Mouse (Mus musculus): ENCODE data around the gene Fam53b. TPM values are rescaled to one million over a fixed set of nuclear protein-coding genes. Genes with fewer than 3 reads are reported as not detected.

Gene Fam53b
- polyA plus RNA-seq, 1 experiment from 2014 or later = 16.4 TPM

GRCm38 (mm10) chr7:132720562-132720961 lies 93.1 kb downstream of the Fam53b start:
- Histone ChIP-seq H3K4me1 (ENCODE audit: control insufficient read depth, insufficient read depth, low read length) (peaks cover 27% of the 10 kb centered on the region), H3K27ac (ENCODE audit: low read length) (no peak overlapping the region), H3K36me3 (ENCODE audit: control insufficient read depth, insufficient read depth) (no peaks in the 10 kb centered on the region), H3K9me3 (replicated peaks; ENCODE audit: control insufficient read depth, low read length) (no peaks in the 10 kb centered on the region), H3K4me3 (ENCODE audit: low read length) (no peak overlapping the region), H3K4me2 (ENCODE audit: low read depth, low read length) (no peak overlapping the region), H3K9ac (ENCODE audit: low read length) (no peak overlapping the region), H3K27me3 (ENCODE audit: control insufficient read depth, insufficient read depth, low read length) (no peaks in the 10 kb centered on the region)
- 76% methylated on average over 8 of the region's 8 CpGs for WGBS
- no peak for ATAC-seq (replicated peaks; ENCODE audit: extremely low read depth, insufficient read depth, low FRiP score)

- H3K4me2 ChIP-seq (ENCODE audit: low read depth, low read length) = no peak overlapping the region
- H3K36me3 ChIP-seq (ENCODE audit: control insufficient read depth, insufficient read depth) = peaks cover 4% of the 10 kb centered on the region
- H3K9ac ChIP-seq (ENCODE audit: low read length) = no peak overlapping the region
- H3K4me1 ChIP-seq (ENCODE audit: control insufficient read depth, insufficient read depth, low read length) = peaks cover 32% of the 10 kb centered on the region
- no peak overlapping the region for H3K4me3 ChIP-seq (ENCODE audit: low read length)
- 94% methylated on average over 4 of the region's 4 CpGs for WGBS
- ATAC-seq (replicated peaks; ENCODE audit: extremely low read depth, insufficient read depth, low FRiP score) = no peak
- no peaks in the 10 kb centered on the region for H3K27me3 ChIP-seq (ENCODE audit: control insufficient read depth, insufficient read depth, low read length)
- no peaks in the 10 kb centered on the region for H3K9me3 ChIP-seq (replicated peaks; ENCODE audit: control insufficient read depth, low read length)
- no peak overlapping the region for H3K27ac ChIP-seq (ENCODE audit: low read length)
Observed at GRCm38 (mm10) chr7:132719570-132719969, 94.1 kb downstream of the Fam53b start.

- Histone ChIP-seq H3K4me2 (ENCODE audit: low read depth, low read length) (no peak overlapping the region), H3K36me3 (ENCODE audit: control insufficient read depth, insufficient read depth) (peaks cover 4% of the 10 kb centered on the region), H3K4me1 (ENCODE audit: control insufficient read depth, insufficient read depth, low read length) (peaks cover 47% of the 10 kb centered on the region), H3K9ac (ENCODE audit: low read length) (peak overlapping the region; percentile 53), H3K4me3 (ENCODE audit: low read length) (no peak overlapping the region), H3K27me3 (ENCODE audit: control insufficient read depth, insufficient read depth, low read length) (no peaks in the 10 kb centered on the region), H3K9me3 (replicated peaks; ENCODE audit: control insufficient read depth, low read length) (no peaks in the 10 kb centered on the region), H3K27ac (ENCODE audit: low read length) (peak overlapping the region; percentile 100)
- no peak for ATAC-seq (replicated peaks; ENCODE audit: extremely low read depth, insufficient read depth, low FRiP score)
- WGBS = 90% methylated on average over 4 of the region's 4 CpGs
Observed at GRCm38 (mm10) chr7:132715259-132715658, 98.4 kb downstream of the Fam53b start.

- H3K36me3 ChIP-seq (ENCODE audit: control insufficient read depth, insufficient read depth) = peaks cover 4% of the 10 kb centered on the region
- H3K27ac ChIP-seq (ENCODE audit: low read length) = peak overlapping the region; percentile 100
- H3K27me3 ChIP-seq (ENCODE audit: control insufficient read depth, insufficient read depth, low read length) = no peaks in the 10 kb centered on the region
- H3K4me1 ChIP-seq (ENCODE audit: control insufficient read depth, insufficient read depth, low read length) = peaks cover 47% of the 10 kb centered on the region
- ATAC-seq (replicated peaks; ENCODE audit: extremely low read depth, insufficient read depth, low FRiP score) = peak; percentile 90
- peak overlapping the region; percentile 73 for H3K9ac ChIP-seq (ENCODE audit: low read length)
- WGBS = 11% methylated on average over 6 of the region's 6 CpGs
- peak overlapping the region; percentile 38 for H3K4me2 ChIP-seq (ENCODE audit: low read depth, low read length)
- H3K9me3 ChIP-seq (replicated peaks; ENCODE audit: control insufficient read depth, low read length) = no peaks in the 10 kb centered on the region
- no peak overlapping the region for H3K4me3 ChIP-seq (ENCODE audit: low read length)
Observed at GRCm38 (mm10) chr7:132714236-132714923, 99.3 kb downstream of the Fam53b start.

- Histone ChIP-seq H3K4me1 (ENCODE audit: control insufficient read depth, insufficient read depth, low read length) (peaks cover 47% of the 10 kb centered on the region), H3K9me3 (replicated peaks; ENCODE audit: control insufficient read depth, low read length) (no peaks in the 10 kb centered on the region), H3K36me3 (ENCODE audit: control insufficient read depth, insufficient read depth) (peaks cover 4% of the 10 kb centered on the region), H3K27ac (ENCODE audit: low read length) (peak overlapping the region; percentile 100), H3K4me2 (ENCODE audit: low read depth, low read length) (peak overlapping the region; percentile 38), H3K9ac (ENCODE audit: low read length) (peak overlapping the region; percentile 73), H3K4me3 (ENCODE audit: low read length) (no peak overlapping the region), H3K27me3 (ENCODE audit: control insufficient read depth, insufficient read depth, low read length) (no peaks in the 10 kb centered on the region)
- whole genome bisulfite sequencing = 35% methylated on average over 8 of the region's 8 CpGs
- no peak for ATAC-seq (replicated peaks; ENCODE audit: extremely low read depth, insufficient read depth, low FRiP score)
Observed at GRCm38 (mm10) chr7:132713483-132714126, 100.1 kb downstream of the Fam53b start.

GRCm38 (mm10) chr7:132712956-132713355 lies 100.7 kb downstream of the Fam53b start:
- H3K4me3 ChIP-seq (ENCODE audit: low read length) = no peak overlapping the region
- H3K4me1 ChIP-seq (ENCODE audit: control insufficient read depth, insufficient read depth, low read length) = peaks cover 47% of the 10 kb centered on the region
- no peak overlapping the region for H3K4me2 ChIP-seq (ENCODE audit: low read depth, low read length)
- peak overlapping the region; percentile 100 for H3K27ac ChIP-seq (ENCODE audit: low read length)
- H3K9ac ChIP-seq (ENCODE audit: low read length) = peak overlapping the region; percentile 73
- H3K9me3 ChIP-seq (replicated peaks; ENCODE audit: control insufficient read depth, low read length) = no peaks in the 10 kb centered on the region
- H3K36me3 ChIP-seq (ENCODE audit: control insufficient read depth, insufficient read depth) = peaks cover 4% of the 10 kb centered on the region
- WGBS = 67% methylated on average over 7 of the region's 7 CpGs
- ATAC-seq (replicated peaks; ENCODE audit: extremely low read depth, insufficient read depth, low FRiP score) = no peak
- H3K27me3 ChIP-seq (ENCODE audit: control insufficient read depth, insufficient read depth, low read length) = no peaks in the 10 kb centered on the region

- no peaks in the 10 kb centered on the region for H3K9me3 ChIP-seq (replicated peaks; ENCODE audit: control insufficient read depth, low read length)
- no peak for ATAC-seq (replicated peaks; ENCODE audit: extremely low read depth, insufficient read depth, low FRiP score)
- no peak overlapping the region for H3K4me3 ChIP-seq (ENCODE audit: low read length)
- 40% methylated on average over 16 of the region's 16 CpGs for WGBS
- H3K4me1 ChIP-seq (ENCODE audit: control insufficient read depth, insufficient read depth, low read length) = peaks cover 47% of the 10 kb centered on the region
- H3K4me2 ChIP-seq (ENCODE audit: low read depth, low read length) = no peak overlapping the region
- peaks cover 4% of the 10 kb centered on the region for H3K36me3 ChIP-seq (ENCODE audit: control insufficient read depth, insufficient read depth)
- H3K9ac ChIP-seq (ENCODE audit: low read length) = peak overlapping the region; percentile 39
- H3K27me3 ChIP-seq (ENCODE audit: control insufficient read depth, insufficient read depth, low read length) = no peaks in the 10 kb centered on the region
- peak overlapping the region; percentile 47 for H3K27ac ChIP-seq (ENCODE audit: low read length)
Observed at GRCm38 (mm10) chr7:132712044-132712708, 101.5 kb downstream of the Fam53b start.

GRCm38 (mm10) chr7:132711579-132711978 lies 102.1 kb downstream of the Fam53b start:
- no peaks in the 10 kb centered on the region for H3K27me3 ChIP-seq (ENCODE audit: control insufficient read depth, insufficient read depth, low read length)
- peaks cover 4% of the 10 kb centered on the region for H3K36me3 ChIP-seq (ENCODE audit: control insufficient read depth, insufficient read depth)
- H3K4me3 ChIP-seq (ENCODE audit: low read length) = no peak overlapping the region
- no peaks in the 10 kb centered on the region for H3K9me3 ChIP-seq (replicated peaks; ENCODE audit: control insufficient read depth, low read length)
- 73% methylated on average over 9 of the region's 9 CpGs for WGBS
- no peak for ATAC-seq (replicated peaks; ENCODE audit: extremely low read depth, insufficient read depth, low FRiP score)
- H3K4me2 ChIP-seq (ENCODE audit: low read depth, low read length) = no peak overlapping the region
- H3K9ac ChIP-seq (ENCODE audit: low read length) = peak overlapping the region; percentile 39
- peaks cover 47% of the 10 kb centered on the region for H3K4me1 ChIP-seq (ENCODE audit: control insufficient read depth, insufficient read depth, low read length)
- H3K27ac ChIP-seq (ENCODE audit: low read length) = peak overlapping the region; percentile 47

GRCm38 (mm10) chr7:132705130-132705529 lies 108.6 kb downstream of the Fam53b start:
- 0 out of 2 replicates have a peak, but pooled peaks cover 3% of the 10 kb centered on the region for H3K4me1 ChIP-seq (ENCODE audit: control insufficient read depth, insufficient read depth, low read length)
- no peaks in the 10 kb centered on the region for H3K36me3 ChIP-seq (ENCODE audit: control insufficient read depth, insufficient read depth)
- H3K4me2 ChIP-seq (ENCODE audit: low read depth, low read length) = no peak overlapping the region
- 88% methylated on average over 7 of the region's 7 CpGs for WGBS
- no peak for ATAC-seq (replicated peaks; ENCODE audit: extremely low read depth, insufficient read depth, low FRiP score)
- H3K4me3 ChIP-seq (ENCODE audit: low read length) = no peak overlapping the region
- H3K27ac ChIP-seq (ENCODE audit: low read length) = no peak overlapping the region
- no peak overlapping the region for H3K9ac ChIP-seq (ENCODE audit: low read length)
- no peaks in the 10 kb centered on the region for H3K27me3 ChIP-seq (ENCODE audit: control insufficient read depth, insufficient read depth, low read length)
- no peaks in the 10 kb centered on the region for H3K9me3 ChIP-seq (replicated peaks; ENCODE audit: control insufficient read depth, low read length)
